Mouse (Mus musculus): ENCODE results near the gene Clps.

DNA sequence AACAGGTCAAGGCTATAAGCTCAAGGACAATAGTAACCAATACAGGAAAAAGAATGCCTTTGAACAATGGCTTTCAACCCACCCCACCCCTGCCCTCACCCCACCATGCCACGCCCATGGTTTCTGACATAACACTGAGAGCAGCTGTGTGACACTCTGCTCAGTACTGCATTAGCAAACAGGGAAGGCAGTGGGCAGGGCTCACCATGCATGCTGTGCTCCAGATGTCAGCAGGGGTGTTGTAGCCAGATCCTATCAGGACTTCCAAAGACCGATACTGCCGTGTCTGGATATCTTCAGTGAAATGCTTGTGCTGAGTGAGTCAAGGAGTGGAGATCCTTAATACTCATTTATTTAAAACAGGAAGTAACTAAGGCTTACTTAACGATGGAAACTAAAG, 33.4 kb upstream of the Clps start:
- no peak for TF ChIP-seq NELFE (IDR thresholded peaks at IDR 0.05; ENCODE audit: low read depth, low read length)
- TF ChIP-seq CTCF (IDR thresholded peaks at IDR 0.05 in 2 of 3, conservative IDR thresholded peaks at IDR 0.05 in 1 of 3; ENCODE audit: control insufficient read depth in 1 of 3, insufficient read depth in 1 of 3, low read depth in 2 of 3, low read length in 3 of 3, poor library complexity in 1 of 3, severe bottlenecking in 1 of 3): no peak
- peak; percentile 31; the same call in 1 of the 2 replicates for TF ChIP-seq TCF12 (IDR thresholded peaks at IDR 0.05; ENCODE audit: low read depth, low read length)
- TF ChIP-seq GATA1 (IDR thresholded peaks at IDR 0.05; ENCODE audit: low read depth, low read length): 0 out of 2 replicates have a peak, but pooled peaks have one; percentile 34
- no peak for TF ChIP-seq KAT2A (conservative IDR thresholded peaks at IDR 0.05; ENCODE audit: low read depth, low read length)
- TF ChIP-seq POLR2A (IDR thresholded peaks at IDR 0.05; ENCODE audit: control insufficient read depth in 1 of 2, insufficient read depth in 1 of 2, low read depth in 1 of 2, low read length in 2 of 2, poor library complexity in 1 of 2): no peak
- peak; percentile 37; the same call in 1 of the 2 replicates for TF ChIP-seq ETS1 (IDR thresholded peaks at IDR 0.05; ENCODE audit: low read depth, low read length)
- TF ChIP-seq ZC3H11A (IDR thresholded peaks at IDR 0.05; ENCODE audit: low read depth, low read length): no peak
- no peak for TF ChIP-seq MAFK (IDR thresholded peaks at IDR 0.05; ENCODE audit: borderline replicate concordance, low read depth, low read length)
- no peak for TF ChIP-seq ZNF384 (IDR thresholded peaks at IDR 0.05; ENCODE audit: low read depth, low read length)
